Mouse (Mus musculus) forebrain, embryonic 11.5 days (tissue): ENCODE data around the gene Scrt2. TPM values are rescaled to one million over a fixed set of nuclear protein-coding genes. Genes with fewer than 3 reads are reported as not detected.
"Not testable (repeated sequence)": the region's sequence is repeated elsewhere in the genome, so short reads cannot be mapped to it uniquely, and the experiment has no call there.

ENCODE experiments used
- ATAC-seq: fragments of 200-750 bp; cut with Nextera tagmentation; replicated peaks from 2 replicates; pipeline ENCODE4 v1.8.0; 2017; ENCODE audit warnings: moderate TSS enrichment; ENCODE audit not compliant: low FRiP score
- DNase-seq: peaks from one replicate; pipeline ENCODE4 v3.0.0-alpha.2; 2017; ENCODE audit warnings: low spot score
- H3K27ac ChIP-seq: fragments of 300-500 bp; sonication (generic); 2 replicates; pipeline ENCODE4 v1.5.1; 2014; ENCODE audit warnings: low read depth, low read length
- H3K27me3 ChIP-seq: fragments of 300-500 bp; sonication (generic); 2 replicates; pipeline ENCODE4 v1.6.1; 2014; ENCODE audit warnings: mild to moderate bottlenecking, low read length, mixed read lengths; ENCODE audit not compliant: control insufficient read depth, insufficient read depth
- H3K36me3 ChIP-seq: fragments of 300-500 bp; sonication (generic); 2 replicates; pipeline ENCODE4 v1.6.1; 2014; ENCODE audit warnings: mild to moderate bottlenecking, low read length, moderate library complexity, mixed read lengths; ENCODE audit not compliant: control insufficient read depth, insufficient read depth
- H3K4me1 ChIP-seq: fragments of 300-500 bp; sonication (generic); replicated peaks from 2 replicates; pipeline ENCODE4 v1.6.1; 2014; ENCODE audit warnings: low read length, mixed read lengths; ENCODE audit not compliant: control insufficient read depth, insufficient read depth
- H3K4me2 ChIP-seq: fragments of 300-500 bp; sonication (generic); 2 replicates; pipeline ENCODE4 v1.6.1; 2014; ENCODE audit warnings: low read depth, mild to moderate bottlenecking, low read length, moderate library complexity, mixed read lengths; ENCODE audit not compliant: severe bottlenecking
- H3K4me3 ChIP-seq: fragments of 300-500 bp; sonication (generic); 2 replicates; pipeline ENCODE4 v1.5.1; 2014; ENCODE audit warnings: low read depth, low read length
- H3K9ac ChIP-seq: fragments of 300-500 bp; sonication (generic); 2 replicates; pipeline ENCODE4 v1.6.1; 2014; ENCODE audit warnings: low read length
- H3K9me3 ChIP-seq: fragments of 300-500 bp; sonication (generic); 2 replicates; pipeline ENCODE4 v1.6.1; 2016; ENCODE audit warnings: low read length, mixed read lengths; ENCODE audit not compliant: control insufficient read depth
- WGBS: fragments of 180-500 bp; shearing (Covaris S2); extraction: QIAGEN DNeasy Blood & Tissue Kit; methylation state at CpG from one replicate; pipeline ENCODE4 v1.1.7; 2014; 5-methylcytosine and 5-hydroxymethylcytosine counted together
- polyA plus RNA-seq: library from polyadenylated mRNA; unstranded; fragments of >200 nt; fragmentation: Nextera tagmentation; extraction: Ambion mirVana; gene quantifications from 2 replicates; pipeline ENCODE4 v1.2.1, GENCODE M21; 2014

The Scrt2 gene
- polyA plus RNA-seq, 1 experiment from 2014 or later: 10.0 TPM

DNA sequence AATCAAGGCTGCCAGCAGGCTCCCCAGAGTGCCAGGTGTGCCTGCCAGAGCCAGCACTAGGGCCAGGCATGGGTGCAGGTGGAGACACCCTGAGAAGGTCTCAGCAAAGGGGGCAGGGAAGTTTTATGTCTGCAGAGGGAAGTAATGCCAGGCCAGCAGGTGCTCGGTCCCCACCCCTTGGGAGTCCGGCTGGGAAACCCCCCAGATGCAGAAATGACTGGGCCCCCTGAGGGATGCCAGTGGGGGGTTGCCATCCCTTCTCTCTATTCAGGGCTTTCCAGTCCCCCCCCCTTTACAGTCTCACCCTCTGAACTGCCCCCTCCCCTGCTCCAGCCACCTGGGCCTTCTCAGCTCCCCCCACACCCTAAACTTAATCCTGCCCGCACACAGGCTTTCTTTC is 29.3 kb upstream of the Scrt2 start:
- Histone ChIP-seq H3K4me3 (no peak overlapping the region), H3K36me3 (no peaks in the 10 kb centered on the region), H3K27me3 (peaks cover 12% of the 10 kb centered on the region), H3K9me3 (no peaks in the 10 kb centered on the region), H3K4me2 (no peak overlapping the region), H3K4me1 (peaks cover 45% of the 10 kb centered on the region), H3K27ac (no peak overlapping the region), H3K9ac (no peak overlapping the region)
- 63% methylated on average over 3 of the region's 3 CpGs for WGBS
- ATAC-seq: no peak
- DNase-seq: no peak

DNA sequence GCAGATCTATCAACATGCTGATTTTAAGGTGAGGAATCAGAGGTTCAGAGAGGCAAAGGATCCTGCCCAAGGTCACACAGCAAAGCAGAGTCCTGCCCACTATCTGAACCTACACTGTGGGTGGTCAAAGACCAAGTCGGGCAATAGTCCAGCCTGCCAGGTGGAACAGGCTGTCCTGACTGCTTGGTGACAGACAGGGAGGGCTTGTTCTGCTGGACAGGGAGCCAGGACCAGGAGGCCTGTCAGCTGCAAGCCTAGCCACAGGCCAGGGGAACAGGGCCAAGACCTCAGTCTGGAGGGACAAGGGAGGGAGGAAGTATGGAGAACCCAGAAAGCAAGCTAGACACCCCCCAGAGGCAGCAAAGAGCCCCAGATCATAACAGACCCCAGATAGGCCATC is 25.9 kb upstream of the Scrt2 start:
- ATAC-seq (no peak), DNase-seq (no peak)
- Histone ChIP-seq H3K4me2 (no peak overlapping the region), H3K27ac (no peak overlapping the region), H3K36me3 (no peaks in the 10 kb centered on the region), H3K27me3 (peaks cover 6% of the 10 kb centered on the region), H3K9me3 (no peaks in the 10 kb centered on the region), H3K4me3 (no peak overlapping the region), H3K9ac (no peak overlapping the region), H3K4me1 (peaks cover 21% of the 10 kb centered on the region)
- WGBS: 75% methylated on average over 1 of the region's 1 CpGs

DNA sequence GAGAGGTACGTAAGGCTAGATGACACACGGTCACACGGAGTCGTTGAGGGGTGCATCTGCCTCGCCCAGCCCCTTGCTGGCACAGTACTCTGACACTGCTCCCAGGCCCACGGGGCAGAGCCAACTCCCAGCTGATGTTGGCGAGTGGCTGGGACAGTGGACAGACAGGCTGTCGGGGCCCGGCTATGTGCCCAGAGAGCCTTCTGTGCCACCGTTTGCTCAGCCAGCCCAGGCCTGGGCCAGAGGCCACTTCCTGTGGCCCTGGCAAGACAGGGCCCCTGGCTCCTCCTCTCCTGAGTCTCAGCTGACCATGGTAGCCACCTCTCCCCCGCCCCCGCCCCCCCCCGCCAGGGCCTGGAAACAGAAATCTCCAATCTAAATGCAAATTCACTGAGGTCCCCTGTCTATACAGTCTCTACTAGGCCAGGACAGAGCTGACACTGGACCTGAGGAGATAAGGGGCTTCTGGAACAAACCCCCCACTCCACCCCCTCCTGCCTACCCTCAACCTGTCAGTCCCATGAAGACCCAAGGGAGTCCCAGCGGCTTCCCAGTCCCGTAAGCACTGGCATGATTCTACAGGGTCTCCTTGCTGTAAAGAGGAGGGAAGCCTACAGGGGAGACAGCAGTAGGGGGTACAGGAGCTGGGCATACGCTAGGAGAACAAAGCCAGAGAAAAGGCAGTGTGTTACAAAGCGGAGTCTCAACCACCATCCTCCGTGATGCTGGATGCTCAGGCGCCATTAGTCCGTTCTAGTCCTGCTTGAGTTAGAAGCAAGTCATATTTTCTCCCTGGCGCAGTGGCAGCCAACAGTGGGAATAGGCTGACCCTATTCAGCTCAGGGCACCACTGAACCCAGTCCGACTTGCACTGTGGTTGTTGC is 24.7 kb upstream of the Scrt2 start:
- DNase-seq (no peak), ATAC-seq (peak; percentile 48)
- no peak overlapping the region; the same call in 1 of the 2 replicates for H3K9ac ChIP-seq
- H3K27me3 ChIP-seq: peaks cover 4% of the 10 kb centered on the region
- no peak overlapping the region for H3K4me3 ChIP-seq
- H3K4me2 ChIP-seq: no peak overlapping the region
- H3K36me3 ChIP-seq: no peaks in the 10 kb centered on the region
- peaks cover 17% of the 10 kb centered on the region for H3K4me1 ChIP-seq
- no peak overlapping the region for H3K27ac ChIP-seq
- 64% methylated on average over 22 of the region's 22 CpGs for WGBS
- no peaks in the 10 kb centered on the region for H3K9me3 ChIP-seq

DNA sequence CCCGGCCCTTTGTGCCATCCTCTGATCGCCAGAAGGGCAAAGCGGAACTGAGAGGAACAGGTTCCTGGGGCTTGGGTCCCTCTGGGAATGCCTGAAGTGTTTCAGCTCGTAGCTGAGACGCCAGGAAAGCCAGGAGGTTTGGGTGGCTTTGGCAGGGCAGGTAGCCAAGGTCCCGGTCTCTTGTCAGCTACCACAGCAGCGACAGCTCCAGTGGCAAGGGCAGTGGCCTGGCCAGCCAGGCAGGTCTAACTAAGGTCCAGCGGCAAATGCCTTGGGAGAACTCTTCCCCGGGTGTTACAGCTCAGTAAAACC is 24.1 kb upstream of the Scrt2 start:
- DNase-seq (no peak), ATAC-seq (no peak)
- H3K9me3 ChIP-seq: no peaks in the 10 kb centered on the region
- H3K4me3 ChIP-seq: no peak overlapping the region
- no peak overlapping the region; the same call in 1 of the 2 replicates for H3K9ac ChIP-seq
- no peak overlapping the region for H3K27ac ChIP-seq
- H3K4me2 ChIP-seq: no peak overlapping the region
- no peaks in the 10 kb centered on the region for H3K36me3 ChIP-seq
- WGBS: 74% methylated on average over 9 of the region's 9 CpGs
- peaks cover 15% of the 10 kb centered on the region for H3K4me1 ChIP-seq
- H3K27me3 ChIP-seq: peaks cover 2% of the 10 kb centered on the region

- not testable (repeated sequence) for ATAC-seq, H3K27me3 ChIP-seq, H3K9me3 ChIP-seq, H3K36me3 ChIP-seq, H3K27ac ChIP-seq, H3K4me3 ChIP-seq, DNase-seq, H3K9ac ChIP-seq, H3K4me1 ChIP-seq, H3K4me2 ChIP-seq
- WGBS: 89% methylated on average over 3 of the region's 3 CpGs
Observed at GRCm38 (mm10) chr2:152062817-152063216, 18.5 kb upstream of the Scrt2 start.

- Histone ChIP-seq H3K4me2 (peak overlapping the region; percentile 5), H3K4me1 (peaks cover 15% of the 10 kb centered on the region; the same call in 1 of the 2 replicates), H3K27me3 (no peaks in the 10 kb centered on the region), H3K36me3 (no peaks in the 10 kb centered on the region), H3K9me3 (no peaks in the 10 kb centered on the region), H3K27ac (peak overlapping the region; percentile 90), H3K9ac (no peak overlapping the region; the same call in 1 of the 2 replicates), H3K4me3 (no peak overlapping the region)
- peak; percentile 87 for DNase-seq
- WGBS: 12% methylated on average over 11 of the region's 11 CpGs
- ATAC-seq: peak; percentile 97
Observed at GRCm38 (mm10) chr2:152068660-152069433, 12.5 kb upstream of the Scrt2 start.

DNA sequence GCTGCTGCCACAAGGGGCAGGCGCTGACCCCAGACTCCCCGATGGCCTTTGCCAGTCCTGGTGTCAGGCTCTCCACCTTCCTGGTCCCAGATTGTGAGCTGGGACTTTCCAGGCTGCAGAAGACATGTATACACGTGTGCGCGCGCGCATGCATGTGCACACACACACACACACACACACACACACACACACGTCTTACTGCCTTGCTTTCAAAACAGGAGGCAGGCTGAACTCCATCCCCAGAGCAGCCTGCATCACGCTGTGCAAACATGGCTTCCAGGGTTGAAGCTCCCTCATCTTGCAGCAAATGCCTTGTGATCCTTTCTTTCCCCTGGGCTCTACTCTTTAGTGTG is 11.9 kb upstream of the Scrt2 start:
- Histone ChIP-seq H3K36me3 (no peaks in the 10 kb centered on the region), H3K27me3 (no peaks in the 10 kb centered on the region; the same call in 1 of the 2 replicates), H3K9ac (no peak overlapping the region; the same call in 1 of the 2 replicates), H3K4me2 (peak overlapping the region; percentile 5), H3K9me3 (no peaks in the 10 kb centered on the region), H3K27ac (peak overlapping the region; percentile 90), H3K4me1 (peaks cover 15% of the 10 kb centered on the region; the same call in 1 of the 2 replicates), H3K4me3 (no peak overlapping the region)
- no peak for DNase-seq
- 40% methylated on average over 9 of the region's 9 CpGs for WGBS
- no peak for ATAC-seq

DNA sequence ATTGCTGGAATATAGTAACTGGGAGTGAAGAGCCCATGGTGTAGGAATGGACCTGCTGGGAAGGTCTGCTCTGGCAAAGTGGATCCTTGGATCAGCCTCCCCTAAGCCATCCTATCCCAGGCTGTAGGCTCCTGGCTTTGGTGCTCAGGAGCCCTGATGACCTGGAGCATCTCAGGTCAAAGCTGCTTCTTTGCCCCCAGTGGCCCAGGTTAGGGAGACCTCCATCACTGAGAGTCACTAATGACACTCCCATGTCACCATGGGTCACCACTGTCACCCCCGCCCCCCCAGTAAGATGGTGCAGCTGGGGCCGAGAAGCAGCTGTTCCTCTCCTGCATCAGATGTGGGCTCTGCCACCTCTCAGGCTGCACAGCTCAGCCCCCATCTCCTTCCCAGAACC is 11.4 kb upstream of the Scrt2 start:
- Histone ChIP-seq H3K36me3 (no peaks in the 10 kb centered on the region), H3K9me3 (no peaks in the 10 kb centered on the region), H3K27ac (peak overlapping the region; percentile 90), H3K4me2 (no peak overlapping the region), H3K4me3 (no peak overlapping the region), H3K27me3 (no peaks in the 10 kb centered on the region; the same call in 1 of the 2 replicates), H3K4me1 (peaks cover 15% of the 10 kb centered on the region; the same call in 1 of the 2 replicates), H3K9ac (no peak overlapping the region; the same call in 1 of the 2 replicates)
- 59% methylated on average over 2 of the region's 2 CpGs for WGBS
- DNase-seq (no peak), ATAC-seq (no peak)
